Mouse (Mus musculus) embryonic facial prominence, embryonic 12.5 days (tissue): Measurements from ENCODE around the gene Prr15l. TPM values are rescaled to one million over a fixed set of nuclear protein-coding genes. Genes with fewer than 3 reads are reported as not detected.

Experiments
- ATAC-seq: fragments of 200-750 bp; cut with Nextera tagmentation; 2 replicates; pipeline ENCODE4 v1.8.0; 2017; ENCODE audit not compliant: insufficient number of reproducible peaks, insufficient read depth, low FRiP score, low TSS enrichment
- H3K27ac ChIP-seq: fragments of 300-500 bp; sonication (generic); 2 replicates; pipeline ENCODE4 v1.5.1; 2016; ENCODE audit warnings: mild to moderate bottlenecking
- H3K27me3 ChIP-seq: fragments of 300-500 bp; sonication (generic); 2 replicates; pipeline ENCODE4 v1.6.1; 2016; ENCODE audit warnings: mild to moderate bottlenecking, moderate library complexity
- H3K36me3 ChIP-seq: fragments of 300-500 bp; sonication (generic); 2 replicates; pipeline ENCODE4 v1.6.1; 2016; ENCODE audit warnings: mild to moderate bottlenecking
- H3K4me1 ChIP-seq: fragments of 300-500 bp; sonication (generic); 2 replicates; pipeline ENCODE4 v1.6.1; 2016
- H3K4me2 ChIP-seq: fragments of 300-500 bp; sonication (generic); replicated peaks from 2 replicates; pipeline ENCODE4 v1.6.1; 2016; ENCODE audit warnings: mild to moderate bottlenecking, moderate library complexity
- H3K4me3 ChIP-seq: fragments of 300-500 bp; sonication (generic); 2 replicates; pipeline ENCODE4 v1.5.1; 2016; ENCODE audit warnings: mild to moderate bottlenecking
- H3K9ac ChIP-seq: fragments of 300-500 bp; sonication (generic); 2 replicates; pipeline ENCODE4 v1.6.1; 2016; ENCODE audit warnings: mild to moderate bottlenecking, moderate library complexity
- H3K9me3 ChIP-seq: fragments of 300-500 bp; sonication (generic); 2 replicates; pipeline ENCODE4 v1.6.1; 2016; ENCODE audit warnings: mild to moderate bottlenecking, moderate library complexity
- WGBS: fragments of 180-500 bp; shearing (Covaris S2); methylation state at CpG from one replicate; pipeline ENCODE4 v1.1.7; 2016; 5-methylcytosine and 5-hydroxymethylcytosine counted together
- polyA plus RNA-seq: library from polyadenylated mRNA; unstranded; fragments of >200 nt; fragmentation: Nextera tagmentation; extraction: Ambion mirVana; gene quantifications from 2 replicates; pipeline ENCODE4 v1.2.1, GENCODE M21; 2016

Prr15l gene
- polyA plus RNA-seq, 1 experiment from 2014 or later = 2.4 TPM

- H3K27ac ChIP-seq = no peak overlapping the region
- no peak overlapping the region for H3K4me2 ChIP-seq
- H3K4me3 ChIP-seq = no peak overlapping the region
- no peak for ATAC-seq
- WGBS = 72% methylated on average over 5 of the region's 5 CpGs
- no peaks in the 10 kb centered on the region for H3K9me3 ChIP-seq
- H3K27me3 ChIP-seq = peaks cover 15% of the 10 kb centered on the region
- peaks cover 18% of the 10 kb centered on the region for H3K4me1 ChIP-seq
- no peak overlapping the region for H3K9ac ChIP-seq
- H3K36me3 ChIP-seq = no peaks in the 10 kb centered on the region
Measured at GRCm38 (mm10) chr11:96980021-96980420, 52.1 kb downstream of the Prr15l start.

- H3K4me1 ChIP-seq = peaks cover 10% of the 10 kb centered on the region
- no peak overlapping the region for H3K9ac ChIP-seq
- no peak overlapping the region for H3K4me2 ChIP-seq
- H3K4me3 ChIP-seq = no peak overlapping the region
- ATAC-seq = no peak
- 68% methylated on average over 15 of the region's 15 CpGs for WGBS
- H3K27ac ChIP-seq = no peak overlapping the region
- no peaks in the 10 kb centered on the region for H3K9me3 ChIP-seq
- H3K36me3 ChIP-seq = no peaks in the 10 kb centered on the region
- peaks cover 27% of the 10 kb centered on the region for H3K27me3 ChIP-seq
Measured at GRCm38 (mm10) chr11:96981461-96981860, 53.6 kb downstream of the Prr15l start.

GRCm38 (mm10) chr11:96982355-96982754 is 54.5 kb downstream of the Prr15l start:
- Histone ChIP-seq H3K27me3 (peaks cover 36% of the 10 kb centered on the region), H3K4me1 (peaks cover 8% of the 10 kb centered on the region), H3K27ac (no peak overlapping the region), H3K4me3 (no peak overlapping the region), H3K9me3 (no peaks in the 10 kb centered on the region), H3K4me2 (0 out of 2 replicates have a peak overlapping the region, but pooled peaks have one; percentile 21), H3K36me3 (no peaks in the 10 kb centered on the region), H3K9ac (peak overlapping the region; percentile 22; the same call in 1 of the 2 replicates)
- WGBS = 2% methylated on average over 7 of the region's 7 CpGs
- no peak for ATAC-seq

- H3K36me3 ChIP-seq = no peaks in the 10 kb centered on the region
- peak within 1 kb of the TSS; percentile 22; the same call in 1 of the 2 replicates for H3K9ac ChIP-seq
- no peak for ATAC-seq
- H3K27ac ChIP-seq = no peak within 1 kb of the TSS
- no peaks in the 10 kb centered on the region for H3K9me3 ChIP-seq
- H3K4me1 ChIP-seq = peaks cover 12% of the 10 kb centered on the region
- H3K4me2 ChIP-seq = 0 out of 2 replicates have a peak within 1 kb of the TSS, but pooled peaks have one; percentile 21
- peaks cover 37% of the 10 kb centered on the region for H3K27me3 ChIP-seq
- H3K4me3 ChIP-seq = no peak within 1 kb of the TSS
- 77% methylated on average over 7 of the region's 7 CpGs for WGBS
Measured at GRCm38 (mm10) chr11:96982859-96983258, 55.0 kb downstream of the Prr15l start, which contains the start of gene Sp2. TSS of gene Sp2 (minus strand) at chr11:96982959.

GRCm38 (mm10) chr11:96984903-96985302 is 57.0 kb downstream of the Prr15l start:
- Histone ChIP-seq H3K4me2 (no peak overlapping the region), H3K9ac (no peak overlapping the region), H3K36me3 (no peaks in the 10 kb centered on the region), H3K27ac (no peak overlapping the region), H3K4me1 (peaks cover 11% of the 10 kb centered on the region; the same call in 1 of the 2 replicates), H3K9me3 (no peaks in the 10 kb centered on the region), H3K27me3 (peaks cover 40% of the 10 kb centered on the region), H3K4me3 (no peak overlapping the region)
- no peak for ATAC-seq
- WGBS = 26% methylated on average over 4 of the region's 4 CpGs

- ATAC-seq = no peak
- no peak overlapping the region for H3K4me3 ChIP-seq
- H3K9ac ChIP-seq = no peak overlapping the region
- H3K36me3 ChIP-seq = no peaks in the 10 kb centered on the region
- H3K4me2 ChIP-seq = no peak overlapping the region
- H3K4me1 ChIP-seq = peaks cover 11% of the 10 kb centered on the region; the same call in 1 of the 2 replicates
- WGBS = 42% methylated on average over 3 of the region's 3 CpGs
- peaks cover 37% of the 10 kb centered on the region for H3K27me3 ChIP-seq
- H3K27ac ChIP-seq = no peak overlapping the region
- H3K9me3 ChIP-seq = no peaks in the 10 kb centered on the region
Measured at GRCm38 (mm10) chr11:96986463-96986862, 58.6 kb downstream of the Prr15l start.

Other genes with a start within 250 kb of the Prr15l start
- gene Snx11, start 150.5 kb upstream of the Prr15l start, polyA plus RNA-seq = 27.6 and 28.5 TPM in 2 replicates
- 160 and 169 TPM in 2 replicates for gene Cbx1, start 139.0 kb upstream of the Prr15l start, polyA plus RNA-seq
- gene Nfe2l1, start 98.1 kb upstream of the Prr15l start, polyA plus RNA-seq = 72.6 and 75.8 TPM in 2 replicates
- gene Copz2, start 78.2 kb upstream of the Prr15l start, polyA plus RNA-seq = 88.9 and 94.3 TPM in 2 replicates
- 88.2 and 96.5 TPM in 2 replicates for gene Cdk5rap3, start 11.6 kb upstream of the Prr15l start, polyA plus RNA-seq
- 21.5 and 22.2 TPM in 2 replicates for gene Pnpo, start 15.9 kb downstream of the Prr15l start, polyA plus RNA-seq
- gene Sp2, start 54.9 kb downstream of the Prr15l start, polyA plus RNA-seq = 15.3 and 17.3 TPM in 2 replicates
- gene Sp6, start 85.3 kb downstream of the Prr15l start, polyA plus RNA-seq = 1.3 and 2.2 TPM in 2 replicates
- 30.5 and 30.6 TPM in 2 replicates for gene Scrn2, start 101.8 kb downstream of the Prr15l start, polyA plus RNA-seq
- gene Lrrc46, start 113.3 kb downstream of the Prr15l start, polyA plus RNA-seq = 0.87 and 0.89 TPM in 2 replicates
- 79.9 and 81.6 TPM in 2 replicates for gene Mrpl10, start 113.5 kb downstream of the Prr15l start, polyA plus RNA-seq
- 7.9 and 10.8 TPM in 2 replicates for gene Osbpl7, start 122.5 kb downstream of the Prr15l start, polyA plus RNA-seq
- 0.14 and 0.20 TPM in 2 replicates for gene Tbx21, start 187.2 kb downstream of the Prr15l start, polyA plus RNA-seq
- gene Tbkbp1, start 223.4 kb downstream of the Prr15l start, polyA plus RNA-seq = 9.6 and 10.4 TPM in 2 replicates